Mouse (Mus musculus) limb, embryonic 11.5 days (tissue): ENCODE results near the gene D11Wsu47e. TPM values are rescaled to one million over a fixed set of nuclear protein-coding genes. Genes with fewer than 3 reads are reported as not detected.

Experiments used
- ATAC-seq: fragments of 200-750 bp; cut with Nextera tagmentation; 2 replicates; pipeline ENCODE4 v1.8.0; 2017; ENCODE audit warnings: low read depth; ENCODE audit not compliant: insufficient number of reproducible peaks, low FRiP score, low TSS enrichment
- DNase-seq: peaks from one replicate; pipeline ENCODE4 v3.0.0-alpha.2; 2015; ENCODE audit warnings: low spot score
- H3K27ac ChIP-seq: fragments of 300-500 bp; sonication (generic); replicated peaks from 2 replicates; pipeline ENCODE4 v1.5.1; 2014; ENCODE audit warnings: low read depth, mild to moderate bottlenecking, low read length
- H3K27me3 ChIP-seq: fragments of 300-500 bp; sonication (generic); 2 replicates; pipeline ENCODE4 v1.6.1; 2014; ENCODE audit warnings: mild to moderate bottlenecking, low read length, mixed read lengths; ENCODE audit not compliant: control insufficient read depth, insufficient read depth
- H3K36me3 ChIP-seq: fragments of 300-500 bp; sonication (generic); 2 replicates; pipeline ENCODE4 v1.6.1; 2014; ENCODE audit warnings: mild to moderate bottlenecking, low read length, moderate library complexity, mixed read lengths; ENCODE audit not compliant: control insufficient read depth, insufficient read depth
- H3K4me1 ChIP-seq: fragments of 300-500 bp; sonication (generic); 2 replicates; pipeline ENCODE4 v1.6.1; 2014; ENCODE audit warnings: low read length, mixed read lengths; ENCODE audit not compliant: control insufficient read depth, insufficient read depth
- H3K4me2 ChIP-seq: fragments of 300-500 bp; sonication (generic); 2 replicates; pipeline ENCODE4 v1.6.1; 2014; ENCODE audit warnings: low read depth, mild to moderate bottlenecking, moderate library complexity; ENCODE audit not compliant: severe bottlenecking
- H3K4me3 ChIP-seq: fragments of 300-500 bp; sonication (generic); 2 replicates; pipeline ENCODE4 v1.5.1; 2014; ENCODE audit warnings: low read depth, low read length
- H3K9ac ChIP-seq: fragments of 300-500 bp; sonication (generic); 2 replicates; pipeline ENCODE4 v1.6.1; 2014; ENCODE audit warnings: mild to moderate bottlenecking, low read length
- H3K9me3 ChIP-seq: fragments of 300-500 bp; sonication (generic); 2 replicates; pipeline ENCODE4 v1.6.1; 2016; ENCODE audit warnings: low read length; ENCODE audit not compliant: control insufficient read depth
- WGBS: fragments of 180-500 bp; shearing (Covaris S2); extraction: QIAGEN DNeasy Blood & Tissue Kit; methylation state at CpG from one replicate; pipeline ENCODE4 v1.1.7; 2014; 5-methylcytosine and 5-hydroxymethylcytosine counted together
- polyA plus RNA-seq: library from polyadenylated mRNA; unstranded; fragments of >200 nt; fragmentation: Nextera tagmentation; extraction: Ambion mirVana; gene quantifications from 2 replicates; pipeline ENCODE4 v1.2.1, GENCODE M21; 2014

The D11Wsu47e gene
- polyA plus RNA-seq, 1 experiment from 2014 or later: 24.0 TPM

DNA sequence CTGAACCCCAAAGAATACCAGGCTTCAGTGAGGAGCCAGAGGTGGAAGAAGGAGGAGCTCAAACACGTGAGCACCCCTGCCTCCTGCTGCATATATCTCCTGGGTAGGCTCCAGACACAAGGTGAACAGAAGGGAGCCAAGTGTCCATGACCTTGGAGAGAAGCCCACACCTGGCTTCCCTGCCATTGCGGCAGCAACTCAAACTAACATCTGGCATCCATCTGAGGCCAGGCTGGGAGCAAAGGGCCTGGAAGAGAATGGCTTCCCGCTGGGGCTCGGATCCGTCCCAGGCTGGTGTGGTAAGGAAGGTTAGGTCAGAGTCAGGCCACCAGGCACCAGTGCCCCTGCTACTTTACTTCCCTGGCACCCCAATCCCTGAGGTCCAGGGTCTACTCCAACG, 43.8 kb downstream of the D11Wsu47e start:
- no peaks in the 10 kb centered on the region for H3K9me3 ChIP-seq
- H3K4me3 ChIP-seq: no peak overlapping the region
- no peak overlapping the region for H3K9ac ChIP-seq
- peaks cover 38% of the 10 kb centered on the region for H3K4me1 ChIP-seq
- ATAC-seq (peak; percentile 13; the same call in 1 of the 2 replicates), DNase-seq (peak; percentile 75)
- H3K4me2 ChIP-seq: no peak overlapping the region
- H3K36me3 ChIP-seq: peaks cover 28% of the 10 kb centered on the region
- no peaks in the 10 kb centered on the region for H3K27me3 ChIP-seq
- 16% methylated on average over 6 of the region's 6 CpGs for WGBS
- peak overlapping the region; percentile 17 for H3K27ac ChIP-seq

DNA sequence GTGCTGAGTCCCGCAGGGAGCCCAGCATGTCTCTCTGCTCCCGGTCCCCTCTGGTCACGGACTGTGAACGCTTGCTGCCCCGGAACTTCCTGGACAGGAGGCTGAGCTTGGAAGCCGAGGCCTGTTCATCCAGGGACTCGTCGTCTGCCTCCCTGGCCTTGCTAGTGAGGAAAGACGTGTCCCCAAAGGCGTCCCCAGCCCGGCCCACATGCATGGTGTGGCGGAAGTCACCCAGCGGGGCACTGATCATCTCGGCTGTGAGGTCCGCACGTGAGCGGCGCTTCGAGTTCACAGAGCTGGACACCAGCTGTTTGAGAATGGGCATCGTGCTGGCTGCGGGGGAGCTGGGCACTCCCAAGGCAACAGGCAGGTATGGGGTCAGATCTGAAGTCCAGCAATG, 45.0 kb downstream of the D11Wsu47e start:
- 87% methylated on average over 21 of the region's 21 CpGs for WGBS
- Histone ChIP-seq H3K27me3 (no peaks in the 10 kb centered on the region), H3K27ac (0 out of 2 replicates have a peak overlapping the region, but pooled peaks have one; percentile 10), H3K4me3 (no peak overlapping the region), H3K4me1 (peaks cover 38% of the 10 kb centered on the region), H3K9ac (no peak overlapping the region), H3K36me3 (peaks cover 28% of the 10 kb centered on the region), H3K4me2 (no peak overlapping the region), H3K9me3 (no peaks in the 10 kb centered on the region)
- no peak for DNase-seq
- no peak for ATAC-seq

GRCm38 (mm10) chr11:113729917-113730316, 45.7 kb downstream of the D11Wsu47e start:
- no peak for ATAC-seq
- Histone ChIP-seq H3K27me3 (no peaks in the 10 kb centered on the region), H3K4me2 (no peak overlapping the region), H3K4me3 (no peak overlapping the region), H3K9ac (no peak overlapping the region), H3K27ac (no peak overlapping the region), H3K36me3 (peaks cover 28% of the 10 kb centered on the region), H3K4me1 (peaks cover 40% of the 10 kb centered on the region), H3K9me3 (no peaks in the 10 kb centered on the region)
- no peak for DNase-seq
- 50% methylated on average over 8 of the region's 8 CpGs for WGBS

- DNase-seq (no peak), ATAC-seq (no peak)
- Histone ChIP-seq H3K4me2 (no peak overlapping the region), H3K36me3 (peaks cover 25% of the 10 kb centered on the region), H3K4me3 (no peak overlapping the region), H3K27me3 (no peaks in the 10 kb centered on the region), H3K9me3 (no peaks in the 10 kb centered on the region), H3K4me1 (peaks cover 42% of the 10 kb centered on the region), H3K9ac (no peak overlapping the region), H3K27ac (no peak overlapping the region)
- whole genome bisulfite sequencing: 74% methylated on average over 3 of the region's 3 CpGs
These were observed 46.7 kb downstream of the D11Wsu47e start for GRCm38 (mm10) chr11:113730879-113731278.

- H3K27ac ChIP-seq: no peak overlapping the region
- H3K36me3 ChIP-seq: peaks cover 14% of the 10 kb centered on the region
- WGBS: 91% methylated on average over 10 of the region's 10 CpGs
These were observed 47.9 kb downstream of the D11Wsu47e start for GRCm38 (mm10) chr11:113731945-113732612.

DNA sequence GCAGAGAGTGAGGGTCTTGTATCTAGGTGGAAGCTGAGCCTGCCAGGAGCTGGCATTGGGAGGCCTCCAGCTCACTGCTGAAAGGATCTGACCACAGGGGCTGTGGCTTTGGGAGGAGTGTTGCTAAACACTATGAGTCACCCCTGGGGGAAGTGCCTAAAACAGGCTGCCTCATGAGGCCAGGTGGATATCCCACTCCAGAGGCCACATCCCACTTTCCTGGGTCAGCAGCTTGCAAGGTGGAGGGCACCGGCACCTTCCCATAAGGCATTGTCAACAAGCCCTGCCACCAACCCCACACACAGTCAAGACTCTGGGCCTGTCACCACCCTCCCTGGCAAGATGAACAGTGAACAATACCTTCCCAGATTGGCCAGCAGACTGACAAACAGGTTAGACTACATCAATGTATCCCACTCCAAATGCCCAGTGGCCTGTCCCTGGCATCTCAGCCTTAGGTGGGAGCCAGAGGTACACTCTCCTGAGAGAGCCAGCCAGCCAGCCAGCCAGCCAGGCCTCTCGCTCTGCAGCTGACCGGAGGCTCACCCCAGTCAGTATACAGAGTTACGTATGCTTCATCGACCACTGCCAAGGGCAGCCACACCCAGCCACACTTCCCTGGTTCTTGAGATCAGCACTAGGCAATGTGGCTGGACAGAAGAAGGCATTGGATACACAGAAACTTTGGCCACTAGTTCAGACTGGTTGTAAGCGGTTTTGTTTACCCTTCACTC, 49.6 kb downstream of the D11Wsu47e start:
- DNase-seq: no peak
- H3K36me3 ChIP-seq: peaks cover 2% of the 10 kb centered on the region; the same call in 1 of the 2 replicates
- no peak for ATAC-seq

More at GRCm38 (mm10) chr11:113731945-113732612, 47.9 kb downstream of the D11Wsu47e start:
- DNase-seq: no peak
- Histone ChIP-seq H3K27me3 (no peaks in the 10 kb centered on the region), H3K4me2 (no peak overlapping the region), H3K4me1 (peaks cover 34% of the 10 kb centered on the region), H3K9me3 (no peaks in the 10 kb centered on the region), H3K4me3 (no peak overlapping the region), H3K9ac (no peak overlapping the region)
- no peak for ATAC-seq

GRCm38 (mm10) chr11:113735151-113735550, 50.9 kb downstream of the D11Wsu47e start:
- peaks cover 25% of the 10 kb centered on the region for H3K4me1 ChIP-seq
- H3K27me3 ChIP-seq: no peaks in the 10 kb centered on the region
- no peak overlapping the region for H3K4me2 ChIP-seq
- DNase-seq: no peak
- ATAC-seq: no peak
- WGBS: 67% methylated on average over 6 of the region's 6 CpGs
- no peaks in the 10 kb centered on the region; the same call in 1 of the 2 replicates for H3K36me3 ChIP-seq
- H3K27ac ChIP-seq: no peak overlapping the region
- no peaks in the 10 kb centered on the region for H3K9me3 ChIP-seq
- no peak overlapping the region for H3K4me3 ChIP-seq
- no peak overlapping the region for H3K9ac ChIP-seq

More for the DNA sequence above, 49.6 kb downstream of the D11Wsu47e start:
- Histone ChIP-seq H3K4me1 (peaks cover 18% of the 10 kb centered on the region), H3K27ac (no peak overlapping the region), H3K9ac (no peak overlapping the region), H3K27me3 (no peaks in the 10 kb centered on the region), H3K4me2 (no peak overlapping the region), H3K9me3 (no peaks in the 10 kb centered on the region), H3K4me3 (no peak overlapping the region)
- 83% methylated on average over 6 of the region's 6 CpGs for WGBS

DNA sequence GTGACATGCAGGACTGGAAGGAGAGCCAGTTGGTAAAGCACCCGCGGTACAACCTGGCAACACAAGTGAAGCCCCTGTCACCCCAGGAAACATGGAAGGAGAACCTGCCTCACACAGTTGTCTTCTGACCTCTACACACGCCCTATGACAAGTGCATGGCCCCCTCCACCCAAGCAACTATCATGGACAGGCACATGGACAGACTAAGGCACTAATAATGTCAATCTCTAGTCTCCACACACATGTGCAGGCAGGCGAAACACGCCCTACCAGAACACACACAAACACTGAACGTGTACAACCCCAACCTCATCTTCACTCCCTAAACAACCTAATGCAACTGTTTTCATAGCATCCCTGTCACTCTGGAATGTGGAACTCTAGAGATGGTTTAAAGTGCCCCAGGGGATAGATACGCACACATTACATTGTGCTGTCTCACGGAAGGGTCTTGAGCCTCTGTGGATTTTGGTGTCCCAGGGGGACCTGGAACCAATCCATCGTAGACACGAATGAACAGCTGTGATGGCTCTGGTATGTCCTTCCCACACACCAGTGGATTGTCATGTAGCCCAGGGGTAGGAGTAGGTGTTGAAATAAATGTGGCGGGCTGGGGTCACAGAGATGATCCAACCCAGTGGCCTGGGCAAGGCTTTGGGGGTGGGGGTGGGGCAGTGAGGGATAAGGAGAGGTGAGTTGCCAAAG, 52.8 kb downstream of the D11Wsu47e start:
- ATAC-seq: no peak
- H3K36me3 ChIP-seq: no peaks in the 10 kb centered on the region; the same call in 1 of the 2 replicates
- H3K4me2 ChIP-seq: no peak overlapping the region
- H3K27me3 ChIP-seq: no peaks in the 10 kb centered on the region
- WGBS: 88% methylated on average over 11 of the region's 11 CpGs
- H3K4me1 ChIP-seq: peaks cover 19% of the 10 kb centered on the region
- DNase-seq: no peak
- no peaks in the 10 kb centered on the region for H3K9me3 ChIP-seq
- no peak overlapping the region for H3K27ac ChIP-seq
- no peak overlapping the region for H3K9ac ChIP-seq
- no peak overlapping the region for H3K4me3 ChIP-seq
